Mouse (Mus musculus) limb, embryonic 10.5 days (tissue): ENCODE measurements around the gene Snai3. TPM values are rescaled to one million over a fixed set of nuclear protein-coding genes. Genes with fewer than 3 reads are reported as not detected.

ENCODE experiments used
- DNase-seq: peaks from one replicate; pipeline ENCODE4 v3.0.0-alpha.2; 2017; ENCODE audit warnings: low spot score
- H3K27ac ChIP-seq: fragments of 300-500 bp; sonication (generic); 2 replicates; pipeline ENCODE4 v1.5.1; 2016; ENCODE audit warnings: mild to moderate bottlenecking
- H3K27me3 ChIP-seq: fragments of 300-500 bp; sonication (generic); 2 replicates; pipeline ENCODE4 v1.6.1; 2016; ENCODE audit warnings: low read depth, mild to moderate bottlenecking; ENCODE audit not compliant: poor library complexity, severe bottlenecking
- H3K36me3 ChIP-seq: fragments of 300-500 bp; sonication (generic); 2 replicates; pipeline ENCODE4 v1.6.1; 2016; ENCODE audit warnings: mild to moderate bottlenecking, moderate library complexity
- H3K4me1 ChIP-seq: fragments of 300-500 bp; sonication (generic); 2 replicates; pipeline ENCODE4 v1.6.1; 2016
- H3K4me3 ChIP-seq: fragments of 300-500 bp; sonication (generic); 2 replicates; pipeline ENCODE4 v1.5.1; 2016; ENCODE audit warnings: mild to moderate bottlenecking, moderate library complexity
- H3K9me3 ChIP-seq: fragments of 300-500 bp; sonication (generic); replicated peaks from 2 replicates; pipeline ENCODE4 v1.6.1; 2016; ENCODE audit warnings: mild to moderate bottlenecking
- WGBS: fragments of 180-500 bp; shearing (Covaris S2); methylation state at CpG from one replicate; pipeline ENCODE4 v1.1.7; 2016; 5-methylcytosine and 5-hydroxymethylcytosine counted together
- polyA plus RNA-seq: library from polyadenylated mRNA; unstranded; fragments of >200 nt; fragmentation: Nextera tagmentation; extraction: Ambion mirVana; gene quantifications from 2 replicates; pipeline ENCODE4 v1.2.1, GENCODE M21; 2016

The Snai3 gene
- not detected in 2 replicates for polyA plus RNA-seq

GRCm38 (mm10) chr8:122460524-122461472 lies at the start of gene Snai3:
TSS of gene Snai3 (minus strand) at chr8:122460733.
- H3K4me3 ChIP-seq: peak within 1 kb of the TSS; percentile 41
- WGBS: 4% methylated on average over 56 of the region's 56 CpGs
- no peak within 1 kb of the TSS for H3K27ac ChIP-seq
- H3K4me1 ChIP-seq: peaks cover 44% of the 10 kb centered on the region
- peaks cover 4% of the 10 kb centered on the region for H3K36me3 ChIP-seq
- peaks cover 72% of the 10 kb centered on the region for H3K27me3 ChIP-seq
- peak; percentile 67 for DNase-seq
- H3K9me3 ChIP-seq: no peaks in the 10 kb centered on the region

- H3K36me3 ChIP-seq: peaks cover 63% of the 10 kb centered on the region
- no peaks in the 10 kb centered on the region for H3K9me3 ChIP-seq
- peak; percentile 89 for DNase-seq
- WGBS: 37% methylated on average over 10 of the region's 10 CpGs
- no peaks in the 10 kb centered on the region for H3K27me3 ChIP-seq
- H3K4me3 ChIP-seq: no peak overlapping the region
- H3K27ac ChIP-seq: no peak overlapping the region
- peaks cover 21% of the 10 kb centered on the region for H3K4me1 ChIP-seq
Observed at GRCm38 (mm10) chr8:122500856-122501255, 40.3 kb upstream of the Snai3 start.

- H3K27ac ChIP-seq: no peak overlapping the region
- H3K27me3 ChIP-seq: no peaks in the 10 kb centered on the region
- H3K4me3 ChIP-seq: no peak overlapping the region
- peaks cover 8% of the 10 kb centered on the region for H3K4me1 ChIP-seq
- 75% methylated on average over 17 of the region's 17 CpGs for WGBS
- DNase-seq: no peak
- H3K36me3 ChIP-seq: peaks cover 83% of the 10 kb centered on the region
- H3K9me3 ChIP-seq: no peaks in the 10 kb centered on the region
Observed at GRCm38 (mm10) chr8:122497912-122498311, 37.4 kb upstream of the Snai3 start.

GRCm38 (mm10) chr8:122497016-122497734 lies 36.6 kb upstream of the Snai3 start:
- Histone ChIP-seq H3K4me1 (peaks cover 6% of the 10 kb centered on the region), H3K9me3 (no peaks in the 10 kb centered on the region), H3K27me3 (no peaks in the 10 kb centered on the region), H3K27ac (no peak overlapping the region), H3K36me3 (peaks cover 91% of the 10 kb centered on the region), H3K4me3 (no peak overlapping the region)
- WGBS: 90% methylated on average over 12 of the region's 12 CpGs
- DNase-seq: no peak

- no peaks in the 10 kb centered on the region for H3K4me1 ChIP-seq
- no peak overlapping the region for H3K27ac ChIP-seq
- no peak overlapping the region for H3K4me3 ChIP-seq
- H3K27me3 ChIP-seq: no peaks in the 10 kb centered on the region
- WGBS: 96% methylated on average over 9 of the region's 9 CpGs
- no peak for DNase-seq
- no peaks in the 10 kb centered on the region for H3K9me3 ChIP-seq
- H3K36me3 ChIP-seq: peaks cover 94% of the 10 kb centered on the region
Observed at GRCm38 (mm10) chr8:122488387-122488786, 27.9 kb upstream of the Snai3 start.

- peaks cover 100% of the 10 kb centered on the region for H3K36me3 ChIP-seq
- no peak overlapping the region for H3K4me3 ChIP-seq
- H3K4me1 ChIP-seq: no peaks in the 10 kb centered on the region
- no peak for DNase-seq
- 91% methylated on average over 12 of the region's 12 CpGs for WGBS
- H3K27me3 ChIP-seq: no peaks in the 10 kb centered on the region
- no peaks in the 10 kb centered on the region for H3K9me3 ChIP-seq
- no peak overlapping the region for H3K27ac ChIP-seq
Observed at GRCm38 (mm10) chr8:122484831-122485230, 24.3 kb upstream of the Snai3 start.

GRCm38 (mm10) chr8:122483877-122484276 lies 23.3 kb upstream of the Snai3 start:
- Histone ChIP-seq H3K4me3 (no peak overlapping the region), H3K4me1 (no peaks in the 10 kb centered on the region), H3K27me3 (no peaks in the 10 kb centered on the region), H3K27ac (no peak overlapping the region), H3K36me3 (peaks cover 100% of the 10 kb centered on the region), H3K9me3 (no peaks in the 10 kb centered on the region)
- WGBS: 99% methylated on average over 7 of the region's 7 CpGs
- no peak for DNase-seq

- peaks cover 100% of the 10 kb centered on the region for H3K36me3 ChIP-seq
- no peaks in the 10 kb centered on the region for H3K27me3 ChIP-seq
- no peak overlapping the region for H3K27ac ChIP-seq
- DNase-seq: no peak
- WGBS: 98% methylated on average over 8 of the region's 8 CpGs
- no peaks in the 10 kb centered on the region for H3K9me3 ChIP-seq
- H3K4me3 ChIP-seq: no peak overlapping the region
- peaks cover 1% of the 10 kb centered on the region; the same call in 1 of the 2 replicates for H3K4me1 ChIP-seq
Observed at GRCm38 (mm10) chr8:122482448-122482847, 21.9 kb upstream of the Snai3 start.

GRCm38 (mm10) chr8:122475580-122476320 lies 15.2 kb upstream of the Snai3 start, which contains the start of the genes Rnf166 and Ctu2:
TSS of gene Rnf166 (minus strand) at chr8:122476064.
TSS of gene Ctu2 (plus strand) at chr8:122476143.
- H3K27me3 ChIP-seq: no peaks in the 10 kb centered on the region
- H3K27ac ChIP-seq: peak within 1 kb of the TSS; percentile 88
- peak within 1 kb of the TSS; percentile 81 for H3K4me3 ChIP-seq
- H3K36me3 ChIP-seq: peaks cover 64% of the 10 kb centered on the region
- DNase-seq: peak; percentile 98
- under 1% methylated on average over 85 of the region's 103 CpGs for WGBS
- peaks cover 29% of the 10 kb centered on the region for H3K4me1 ChIP-seq
- no peaks in the 10 kb centered on the region for H3K9me3 ChIP-seq

GRCm38 (mm10) chr8:122474951-122475560 lies 14.5 kb upstream of the Snai3 start:
- peak overlapping the region; percentile 81 for H3K4me3 ChIP-seq
- no peaks in the 10 kb centered on the region for H3K9me3 ChIP-seq
- peaks cover 62% of the 10 kb centered on the region for H3K36me3 ChIP-seq
- peak overlapping the region; percentile 88 for H3K27ac ChIP-seq
- no peaks in the 10 kb centered on the region for H3K27me3 ChIP-seq
- WGBS: 16% methylated on average over 16 of the region's 16 CpGs
- peak; percentile 47 for DNase-seq
- peaks cover 29% of the 10 kb centered on the region for H3K4me1 ChIP-seq

GRCm38 (mm10) chr8:122473911-122474421 lies 13.4 kb upstream of the Snai3 start:
- 0 out of 2 replicates have a peak overlapping the region, but pooled peaks have one; percentile 0 for H3K4me3 ChIP-seq

GRCm38 (mm10) chr8:122470691-122471090 lies 10.2 kb upstream of the Snai3 start:
- H3K9me3 ChIP-seq: no peaks in the 10 kb centered on the region
- peaks cover 73% of the 10 kb centered on the region for H3K36me3 ChIP-seq
- H3K27me3 ChIP-seq: no peaks in the 10 kb centered on the region
- H3K4me1 ChIP-seq: peaks cover 13% of the 10 kb centered on the region
- H3K27ac ChIP-seq: no peak overlapping the region
- DNase-seq: no peak
- no peak overlapping the region for H3K4me3 ChIP-seq
- WGBS: 86% methylated on average over 5 of the region's 5 CpGs

More at GRCm38 (mm10) chr8:122473911-122474421, 13.4 kb upstream of the Snai3 start:
- Histone ChIP-seq H3K27me3 (no peaks in the 10 kb centered on the region), H3K4me1 (peaks cover 29% of the 10 kb centered on the region), H3K27ac (no peak overlapping the region), H3K36me3 (peaks cover 62% of the 10 kb centered on the region), H3K9me3 (no peaks in the 10 kb centered on the region)
- DNase-seq: no peak
- WGBS: 87% methylated on average over 8 of the region's 8 CpGs
